Mouse (Mus musculus): ENCODE results near the gene Gm6583. TPM values are rescaled to one million over a fixed set of nuclear protein-coding genes. Genes with fewer than 3 reads are reported as not detected.
"Not testable (repeated sequence)": the region's sequence is repeated elsewhere in the genome, so short reads cannot be mapped to it uniquely, and the experiment has no call there.

The Gm6583 gene
- polyA plus RNA-seq, 1 experiment, result not detected

DNA sequence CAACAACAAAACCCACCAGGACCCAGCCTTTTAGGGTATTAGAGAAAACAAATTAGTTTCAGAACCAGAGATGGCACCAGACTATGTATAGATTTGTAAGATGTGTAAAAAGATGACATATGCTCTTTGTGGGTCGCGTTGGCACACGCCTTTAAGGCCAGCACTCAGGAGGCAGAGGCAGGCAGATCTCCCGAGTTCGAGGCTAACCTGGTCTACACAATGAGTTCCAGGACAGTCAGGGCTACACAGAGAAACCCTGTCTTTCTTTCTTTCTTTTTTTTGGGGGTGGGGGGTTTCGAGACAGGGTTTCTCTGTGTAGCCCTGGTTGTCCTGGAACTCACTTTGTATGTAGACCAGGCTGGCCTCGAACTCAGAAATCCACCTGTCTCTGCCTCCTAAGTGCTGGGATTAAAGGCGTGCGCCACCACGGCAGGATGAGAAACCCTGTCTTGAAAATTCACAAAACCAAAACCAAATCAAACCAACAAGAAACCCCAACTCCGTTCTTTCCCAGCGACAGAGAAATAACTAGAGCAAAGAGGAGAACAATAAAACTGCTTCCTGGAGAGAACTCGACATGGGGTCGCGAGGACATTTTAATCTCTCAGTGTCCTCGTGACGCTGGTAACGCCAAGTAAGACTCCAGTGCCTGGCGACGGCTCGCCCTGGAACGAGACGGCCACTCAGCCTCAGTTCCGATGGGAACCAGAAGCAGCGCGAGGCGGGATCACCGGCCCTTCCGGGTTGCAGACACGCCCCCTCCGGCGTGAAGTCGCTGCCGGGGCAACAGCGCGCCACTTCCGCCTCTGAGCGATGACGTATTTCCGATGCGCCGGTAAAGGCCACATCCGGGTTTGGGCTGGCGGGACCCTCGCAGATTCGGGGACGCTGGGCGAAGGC is 30.0 kb downstream of the Gm6583 start, which contains the start of gene Tfip11:
Gene Tfip11, plus strand, starts transcription at position 813 of the 900 bp plus-strand sequence.
- peak; percentile 40 for DNase-seq (ENCODE audit: low read depth)

DNA sequence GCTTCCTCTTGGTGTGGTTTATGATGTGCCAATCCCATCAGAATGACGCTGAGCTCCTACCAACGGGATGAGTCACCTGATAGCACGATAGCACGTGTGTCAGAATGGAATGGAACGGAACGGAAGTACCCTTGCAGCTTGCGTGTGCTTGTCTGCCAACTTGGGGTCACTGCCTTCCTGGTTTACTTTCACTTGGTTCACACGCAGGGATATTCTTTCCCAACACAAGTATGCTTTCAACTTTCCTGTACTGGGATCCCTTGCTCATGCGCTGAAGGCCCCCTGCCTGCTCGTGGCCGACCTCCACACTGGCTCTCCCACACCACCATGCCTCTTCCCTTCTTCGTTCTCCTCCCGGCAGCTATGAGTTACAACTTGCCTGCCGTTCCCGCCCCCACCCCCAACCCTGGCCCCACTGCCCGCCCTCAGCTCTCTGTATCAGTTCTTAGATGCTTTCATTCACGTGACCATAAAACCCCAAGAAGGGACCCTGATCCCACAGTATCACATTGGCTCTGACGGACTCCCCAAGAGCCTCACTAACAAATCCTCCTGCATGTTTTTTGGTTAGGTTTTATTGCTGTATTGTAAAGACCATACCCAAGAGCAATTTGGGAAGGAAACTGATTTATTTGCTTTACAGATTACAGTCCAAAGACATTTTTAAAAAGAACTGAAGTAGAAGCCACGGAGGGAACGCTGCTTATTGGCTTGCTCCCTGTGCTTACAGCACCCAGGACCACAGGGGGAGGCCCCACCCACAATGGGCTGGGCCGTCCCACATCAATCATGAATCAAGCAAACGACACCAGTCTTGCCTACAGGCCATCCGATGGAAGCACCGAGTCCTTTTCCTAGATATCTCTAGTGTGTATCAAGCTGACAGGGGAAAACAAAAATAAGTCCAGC is 30.9 kb downstream of the Gm6583 start:
- DNase-seq (ENCODE audit: low read depth), result no peak

DNA sequence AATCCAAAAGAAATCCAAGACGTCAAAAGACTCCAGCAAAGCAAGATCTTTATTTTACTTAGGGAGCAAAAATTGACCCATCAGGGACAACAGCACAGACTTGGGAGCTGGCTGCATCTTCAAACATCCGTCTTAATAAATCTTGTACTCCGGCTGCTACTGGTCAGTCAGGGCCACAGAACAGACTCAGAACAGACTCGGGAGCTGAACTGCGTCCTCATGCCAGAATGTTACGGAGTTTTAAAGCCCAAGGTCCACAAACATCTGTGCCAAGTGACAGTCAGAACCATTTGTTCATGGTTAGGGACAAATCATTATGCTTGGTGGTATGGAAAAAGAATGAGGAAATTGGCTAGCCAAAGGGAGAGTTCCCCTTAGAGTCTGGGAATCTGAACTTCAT is 32.6 kb downstream of the Gm6583 start:
- no peak for DNase-seq (ENCODE audit: low read depth)

DNA sequence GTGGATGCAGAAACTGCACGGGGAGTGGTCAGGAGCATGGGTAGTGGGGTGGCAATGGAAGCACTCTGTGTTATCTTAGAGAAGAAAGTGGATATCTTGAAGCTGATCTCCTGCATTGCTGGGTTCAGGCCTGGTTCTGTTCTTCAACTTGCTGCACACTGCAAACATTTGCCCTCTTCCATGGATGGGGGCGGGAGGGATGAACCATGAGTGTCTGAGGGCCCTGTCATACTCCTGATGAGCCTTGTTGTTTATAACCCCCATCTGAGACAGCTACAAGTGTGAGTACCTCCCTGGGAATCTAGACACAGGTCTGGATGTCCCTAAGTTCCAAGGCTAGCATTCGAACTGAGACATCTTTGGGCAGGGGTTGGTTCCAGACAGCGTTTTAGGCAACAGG is 34.5 kb downstream of the Gm6583 start:
- DNase-seq (ENCODE audit: low read depth), result no peak

DNA sequence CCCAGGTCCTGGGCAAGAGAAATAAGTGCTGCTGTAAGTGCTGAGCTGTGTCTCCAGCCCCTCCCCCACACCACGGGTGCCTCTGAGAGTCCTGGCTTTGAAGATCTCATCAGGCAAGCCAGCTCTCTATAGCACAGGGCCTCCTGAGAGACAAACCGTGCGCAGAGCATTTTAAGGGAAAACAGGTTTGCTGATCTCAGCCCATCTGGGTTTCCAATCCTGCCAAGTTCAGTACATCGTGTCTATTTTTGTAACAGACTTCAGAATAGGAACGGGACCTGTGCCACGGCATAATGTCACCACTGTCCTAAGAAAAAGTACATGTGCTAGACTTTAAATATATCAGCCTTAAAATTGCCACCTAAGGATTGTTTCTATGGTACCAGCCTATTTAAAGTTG is 34.9 kb downstream of the Gm6583 start:
- no peak for DNase-seq (ENCODE audit: low read depth)

DNA sequence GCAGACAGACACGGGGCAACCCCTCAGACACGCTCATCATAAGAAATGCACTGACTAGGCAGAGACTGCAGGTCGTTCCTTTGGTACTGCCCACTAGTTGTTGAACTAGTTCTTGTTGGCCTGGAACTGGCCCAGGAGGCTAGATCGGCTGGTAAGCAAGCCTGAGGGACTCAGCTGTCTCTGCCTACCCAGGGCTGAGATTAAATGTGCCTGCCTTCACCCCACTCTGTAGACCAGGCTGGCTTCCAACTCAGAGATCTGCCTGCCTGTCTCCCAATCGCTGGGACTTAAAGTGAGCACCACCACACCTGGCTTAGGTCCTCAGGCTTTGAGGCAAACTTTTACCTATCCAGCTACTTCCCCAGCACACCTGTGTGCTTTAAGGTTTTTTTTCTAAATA is 35.5 kb downstream of the Gm6583 start:
- DNase-seq (ENCODE audit: low read depth), result no peak

DNA sequence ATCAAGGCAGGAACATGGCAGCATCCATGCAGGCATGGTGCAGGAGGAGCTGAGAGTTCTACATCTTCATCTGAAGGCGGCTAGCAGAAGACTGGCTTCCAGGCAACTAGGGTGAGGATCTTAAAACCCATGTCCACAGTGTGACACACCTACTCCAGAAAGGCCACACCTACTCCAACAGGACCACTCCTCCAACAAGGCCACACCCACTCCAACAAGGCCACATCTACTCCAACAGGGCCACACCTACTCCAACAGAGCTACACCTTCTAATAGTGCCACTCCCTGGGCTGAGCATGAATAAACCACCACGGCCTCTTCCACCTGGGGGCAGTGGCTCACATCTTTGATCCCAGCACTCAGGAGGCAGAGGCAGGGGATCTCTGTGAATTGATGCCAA is 36.5 kb downstream of the Gm6583 start:
- DNase-seq (ENCODE audit: low read depth), result not testable (repeated sequence)

DNA sequence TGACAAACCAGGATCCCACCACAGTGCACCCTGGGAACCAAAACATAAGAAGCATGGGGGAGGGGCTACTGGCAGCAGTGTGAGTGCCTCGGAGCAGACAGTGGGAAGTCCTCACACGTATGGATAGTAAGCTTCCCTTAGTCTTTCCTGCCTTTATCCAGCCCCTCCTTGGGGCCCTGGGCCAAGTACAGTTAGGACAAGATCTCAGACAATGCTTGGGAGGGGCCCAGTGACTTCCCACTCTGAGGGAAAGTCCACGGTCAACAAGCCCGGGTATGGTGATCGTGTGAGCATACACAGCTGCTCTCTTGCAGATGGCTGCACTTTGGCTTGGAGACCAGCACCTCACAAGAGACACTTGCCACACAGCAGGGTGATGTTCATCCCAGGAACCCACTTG is 38.5 kb downstream of the Gm6583 start:
- no peak for DNase-seq (ENCODE audit: low read depth)

DNA sequence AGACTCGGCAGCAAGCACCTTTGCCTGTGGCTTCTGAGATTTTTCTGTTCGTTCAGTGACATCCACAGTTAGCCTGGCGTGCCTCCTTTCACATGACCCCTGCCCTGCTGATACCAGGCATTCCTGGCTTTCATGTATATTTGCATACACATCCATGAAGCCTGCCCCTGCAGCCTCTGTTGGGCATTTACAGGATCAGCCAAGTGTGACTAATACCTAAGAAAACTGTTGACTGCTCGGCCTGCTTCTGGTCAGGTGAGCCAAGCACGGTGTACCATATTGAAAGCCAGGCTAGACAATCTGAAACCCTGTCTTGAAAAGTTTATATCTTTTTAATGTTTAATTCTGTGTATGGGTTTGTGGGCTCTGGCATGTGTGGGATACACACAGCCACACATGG is 39.4 kb downstream of the Gm6583 start:
- no peak for DNase-seq (ENCODE audit: low read depth)

DNA sequence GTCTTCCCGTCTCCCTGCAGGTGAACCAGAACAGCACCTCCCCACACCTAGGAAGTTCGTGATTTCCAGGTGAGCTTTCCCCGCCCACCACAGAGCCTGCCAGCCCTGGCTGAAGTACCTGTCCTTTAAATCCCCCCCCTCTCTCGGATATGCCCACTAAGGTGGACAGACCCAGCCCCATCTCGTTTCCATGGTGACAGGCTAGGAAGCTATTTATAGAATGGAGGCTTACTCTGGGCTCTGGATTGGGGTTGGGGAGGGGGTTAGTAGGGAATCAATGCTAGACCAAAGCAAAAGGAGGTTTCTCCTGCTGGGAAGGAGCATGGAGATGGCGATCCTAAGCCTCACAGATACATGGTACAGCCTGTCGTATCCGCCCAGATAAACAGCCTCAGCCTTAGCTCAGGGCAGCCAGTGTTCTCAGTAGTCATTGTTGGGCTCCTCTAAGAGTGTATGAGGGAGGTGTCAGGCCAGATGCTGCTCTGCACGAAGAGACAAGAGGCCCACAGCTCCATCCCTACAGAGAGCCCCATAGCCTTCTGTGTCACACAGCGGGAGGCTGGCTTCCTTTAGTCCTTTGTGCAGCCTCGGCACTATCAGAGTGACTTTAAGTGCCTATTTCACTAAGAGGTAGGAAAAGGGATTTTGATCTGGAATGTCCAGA is 42.5 kb downstream of the Gm6583 start:
- DNase-seq (ENCODE audit: low read depth), result no peak

DNA sequence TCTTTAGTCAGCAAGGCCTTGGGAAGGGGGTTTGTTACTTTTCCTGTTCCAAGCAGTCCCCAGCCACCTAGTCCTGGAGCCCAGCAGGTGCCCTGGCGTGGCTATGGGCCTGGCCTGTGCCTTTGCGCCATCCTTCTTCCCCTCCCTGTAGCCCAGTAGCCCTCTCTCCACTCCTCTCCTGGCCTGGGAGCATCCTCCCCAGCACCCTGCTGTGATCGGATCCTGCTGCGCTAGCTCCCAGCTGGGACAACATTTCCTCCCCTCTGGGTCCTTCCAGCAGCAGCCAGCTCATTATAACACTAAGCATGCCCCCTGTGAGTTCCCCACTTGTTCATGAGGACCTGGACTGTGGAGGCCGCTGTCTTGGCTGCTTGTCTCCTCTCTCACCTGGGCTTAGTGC is 50.0 kb downstream of the Gm6583 start:
- DNase-seq (ENCODE audit: low read depth), result no peak

Other genes with a start within 250 kb of the Gm6583 start
- gene Cryba4, start 103.5 kb downstream of the Gm6583 start, polyA plus RNA-seq (2012; rRNA removed), result 309 and 372 TPM in 2 replicates
- gene Crybb1, start 100.2 kb downstream of the Gm6583 start, polyA plus RNA-seq (2012; rRNA removed), result 7.3 and 7.7 TPM in 2 replicates
- 243 and 387 TPM in 2 replicates for gene Tpst2, start 79.3 kb downstream of the Gm6583 start, polyA plus RNA-seq (2012; rRNA removed)
- 28.0 and 29.1 TPM in 2 replicates for gene Tfip11, start 29.7 kb downstream of the Gm6583 start, polyA plus RNA-seq (2012; rRNA removed)
- gene Srrd, start 13.0 kb downstream of the Gm6583 start, polyA plus RNA-seq (2012; rRNA removed), result 35.1 and 45.8 TPM in 2 replicates
- gene Hps4, start 12.9 kb downstream of the Gm6583 start, polyA plus RNA-seq (2012; rRNA removed), result 28.6 and 34.0 TPM in 2 replicates
- gene Asphd2, start 38.8 kb upstream of the Gm6583 start, polyA plus RNA-seq (2012; rRNA removed), result 0.82 and 0.91 TPM in 2 replicates
- 0.04 and 0.06 TPM in 2 replicates for gene Gm6588, start 93.4 kb upstream of the Gm6583 start, polyA plus RNA-seq (2012; rRNA removed)
- 2.4 and 2.6 TPM in 2 replicates for gene Sez6l, start 221.2 kb upstream of the Gm6583 start, polyA plus RNA-seq (2012; rRNA removed)

All from gonadal fat pad, adult 2 months (tissue).